Comparison of ENCODE assay signal across 9 mouse cellular contexts in the genomic region with DNA sequence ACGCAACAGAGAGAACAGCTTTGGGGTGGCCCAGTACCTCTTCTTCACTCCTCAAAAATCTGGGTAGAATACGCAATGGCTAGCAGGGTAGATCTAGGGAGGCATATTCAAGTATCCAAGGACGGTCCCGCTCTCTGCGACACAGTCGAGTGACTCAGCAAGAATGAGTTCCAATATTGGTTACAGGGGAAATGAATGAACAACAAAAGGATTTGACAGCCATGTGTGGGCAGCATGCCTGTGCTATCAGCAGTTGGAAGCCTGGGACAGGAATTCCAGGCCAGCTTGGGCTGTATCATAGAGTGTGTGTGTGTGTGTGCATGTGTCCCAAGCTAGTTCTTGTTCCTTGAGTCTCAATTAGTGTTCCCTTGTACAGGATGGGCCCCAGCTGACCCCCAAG.
A peak's percentile ranks its signal among the peaks of the same experiment; 100 is the strongest.
DNase-seq lines count a peak whose midpoint lies in the region; TF ChIP-seq lines count a peak whose summit lies in the region.
"Had no signal": no experiment of that assay in that cellular context is flagged by ENCODE, and none has a peak within 500 bp of the region (broad histone marks: within the 10 kb centered on the region; RNA-seq: fewer than 3 reads in every experiment).

No protein-coding gene starts in this region.

- H3K27ac ChIP-seq in kidney, adult 2 months (ENCODE audit: insufficient read depth, low read depth, low read length): no peak overlapping the region
- peak overlapping the region; percentile 43 for H3K27ac ChIP-seq in olfactory bulb, adult 2 months (ENCODE audit: insufficient read depth, low read depth, low read length)
- no peak overlapping the region for H3K27ac ChIP-seq in embryonic facial prominence, embryonic 10.5 days (replicated peaks)
- H3K27ac ChIP-seq: macrophage had no signal

- no peaks in the 10 kb centered on the region for H3K27me3 ChIP-seq in kidney, adult 2 months (replicated peaks; ENCODE audit: control insufficient read depth, insufficient read depth, low read length)
- no peaks in the 10 kb centered on the region for H3K27me3 ChIP-seq in embryonic facial prominence, embryonic 10.5 days (replicated peaks; ENCODE audit: low read depth, poor library complexity, severe bottlenecking)

- H3K9me3 ChIP-seq in embryonic facial prominence, embryonic 10.5 days: no peaks in the 10 kb centered on the region

- intact Hi-C loops in heart, postnatal 25 days (cut with DNase I): loop anchor here (2.0 kb wide), 1 partner anchor 236 kb away; no protein-coding TSS in a partner anchor

- H3K4me1 ChIP-seq in kidney, adult 2 months (ENCODE audit: control insufficient read depth, insufficient read depth, low read length): peaks cover 4% of the 10 kb centered on the region; the same call in 1 of the 2 replicates
- H3K4me1 ChIP-seq in olfactory bulb, adult 2 months (ENCODE audit: control insufficient read depth, insufficient read depth, low read length): peaks cover 38% of the 10 kb centered on the region
- H3K4me1 ChIP-seq in embryonic facial prominence, embryonic 10.5 days: peaks cover 19% of the 10 kb centered on the region

- 71% methylated on average over 6 of the region's 6 CpGs for WGBS in kidney, adult 2 months
- WGBS in olfactory bulb, adult 2 months: 41% methylated on average over 6 of the region's 6 CpGs
- 91% methylated on average over 6 of the region's 6 CpGs for WGBS in embryonic facial prominence, embryonic 10.5 days

- no peak for TF ChIP-seq CTCF in kidney, adult 2 months (conservative IDR thresholded peaks at IDR 0.05; ENCODE audit: insufficient read depth, insufficient read length, low read depth, low read length)
- TF ChIP-seq CTCF in olfactory bulb, adult 2 months (IDR thresholded peaks at IDR 0.05; ENCODE audit: insufficient read depth, low read depth, low read length): no peak

- TF ChIP-seq POLR2A in kidney, adult 2 months (IDR thresholded peaks at IDR 0.05; ENCODE audit: low read depth, low read length): no peak
- no peak for TF ChIP-seq POLR2A in olfactory bulb, adult 2 months (IDR thresholded peaks at IDR 0.05; ENCODE audit: insufficient read depth, low read depth, low read length)

- peak; percentile 25 for DNase-seq in kidney, adult 2 months
- no peak for DNase-seq in kidney, adult 18-20 months
- peak; percentile 65 to 71 for DNase-seq in cerebellum, postnatal 14 days
- peak; percentile 57 for DNase-seq in heart, postnatal 25 days (ENCODE audit: low spot score)
- DNase-seq in ovary, postnatal 14 days (ENCODE audit: low spot score): no peak
- DNase-seq in embryonic facial prominence, embryonic 10.5 days (ENCODE audit: low spot score): no peak
- DNase-seq in lung, adult 18-20 months: no peak

- H3K36me3 ChIP-seq in kidney, adult 2 months (ENCODE audit: control insufficient read depth, insufficient read depth, low read length): no peaks in the 10 kb centered on the region
- H3K36me3 ChIP-seq in embryonic facial prominence, embryonic 10.5 days (replicated peaks): no peaks in the 10 kb centered on the region

- no peak overlapping the region for H3K4me3 ChIP-seq in kidney, adult 2 months (ENCODE audit: insufficient read depth, low read depth, low read length)
- H3K4me3 ChIP-seq in olfactory bulb, adult 2 months (ENCODE audit: insufficient read depth, low read depth, low read length): no peak overlapping the region
- no peak overlapping the region for H3K4me3 ChIP-seq in embryonic facial prominence, embryonic 10.5 days

Comparison
In these comparisons a context has a peak if more than half of its experiments do, and no peak if none do; other contexts are left out.
1. DNase-seq: peak in kidney, adult 2 months (single experiment), cerebellum, postnatal 14 days (2 of 2) and heart, postnatal 25 days (single experiment); none in kidney, adult 18-20 months (single experiment), ovary, postnatal 14 days (single experiment), embryonic facial prominence, embryonic 10.5 days (single experiment) and lung, adult 18-20 months (0 of 2).